Mouse (Mus musculus) thymus, adult 2 months (tissue): ENCODE results near the gene F11.

ENCODE experiments used
- CTCF ChIP-seq: fragments of 200-500 bp; IDR thresholded peaks from 2 replicates; pipeline ENCODE4 v1.5.1; 2012; ENCODE audit warnings: mild to moderate bottlenecking, control low read depth, low read length, moderate library complexity, borderline replicate concordance; ENCODE audit not compliant: control insufficient read depth, poor library complexity, insufficient read depth; ENCODE audit errors: extremely low read depth
- POLR2A ChIP-seq: fragments of 200-500 bp; IDR thresholded peaks from 2 replicates; pipeline ENCODE4 v1.6.1; 2012; ENCODE audit warnings: mild to moderate bottlenecking, low read length, control low read depth, moderate library complexity; ENCODE audit not compliant: control insufficient read depth, poor library complexity, insufficient read depth; ENCODE audit errors: extremely low read depth

GRCm38 (mm10) chr8:45253111-45253510, 8.7 kb downstream of the F11 start:
- TF ChIP-seq CTCF, result no peak
- no peak for TF ChIP-seq POLR2A
